Mouse (Mus musculus) cortical plate, adult 2 months (tissue): Measurements from ENCODE around the gene Ndufb10.

ENCODE experiments used
- CTCF ChIP-seq: fragments of 200-500 bp; IDR thresholded peaks from 2 replicates; pipeline ENCODE4 v1.5.1; 2011; ENCODE audit warnings: mild to moderate bottlenecking, control low read depth, low read length; ENCODE audit not compliant: insufficient read depth; ENCODE audit errors: extremely low read depth
- POLR2A ChIP-seq: fragments of 200-500 bp; IDR thresholded peaks from 2 replicates; pipeline ENCODE4 v1.6.1; 2011; ENCODE audit warnings: mild to moderate bottlenecking, low read length, control low read depth; ENCODE audit not compliant: insufficient read depth; ENCODE audit errors: extremely low read depth

DNA sequence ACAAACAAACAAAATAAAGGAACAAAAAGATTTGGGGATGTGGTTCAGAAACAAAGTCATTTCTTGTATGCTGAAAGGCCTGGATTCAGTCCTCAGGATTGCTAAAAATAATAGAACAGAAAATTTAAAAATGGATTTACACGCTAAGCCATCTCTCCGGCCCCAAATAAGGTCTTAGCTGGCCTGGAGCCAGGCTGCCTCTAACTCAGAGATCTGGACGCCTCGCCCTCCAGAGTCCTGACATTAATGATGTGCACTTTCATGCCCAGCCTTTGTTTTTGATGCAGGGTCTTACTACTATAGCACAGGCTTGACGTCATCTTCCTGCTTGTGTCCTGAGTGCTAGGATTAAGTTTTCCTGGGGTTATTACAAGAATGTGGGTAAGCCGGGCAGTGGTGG is 4.8 kb upstream of the Ndufb10 start:
- TF ChIP-seq CTCF (no peak), POLR2A (no peak)
